ENCODE assay signal across 8 mouse cellular contexts in genomic region chr1:184824439-184824851, GRCm38 (mm10). TPM values are rescaled to one million over a fixed set of nuclear protein-coding genes. Genes with fewer than 3 reads are reported as not detected.
A peak's percentile ranks its signal among the peaks of the same experiment; 100 is the strongest.
DNase-seq lines count a peak whose midpoint lies in the region; ATAC-seq and TF ChIP-seq lines count a peak whose summit lies in the region.

No protein-coding gene starts in this region.

- 4% methylated on average over 12 of the region's 12 CpGs for WGBS in forebrain, postnatal 0 days
- 5% methylated on average over 12 of the region's 12 CpGs for WGBS in lung, embryonic 15.5 days
- WGBS in thymus, adult 2 months: 14% methylated on average over 12 of the region's 12 CpGs

- TF ChIP-seq CTCF in forebrain, postnatal 0 days (IDR thresholded peaks at IDR 0.05; ENCODE audit: low read depth): peak; percentile 95
- TF ChIP-seq CTCF in layer of hippocampus, adult 2 months (conservative IDR thresholded peaks at IDR 0.05): peak; percentile 85
- peak; percentile 88 for TF ChIP-seq CTCF in thymus, adult 2 months (IDR thresholded peaks at IDR 0.05; ENCODE audit: borderline replicate concordance, control insufficient read depth, extremely low read depth, insufficient read depth, low read length, poor library complexity)

- H3K4me1 ChIP-seq in ES-E14 (ENCODE audit: control insufficient read depth in 2 of 2, insufficient read depth in 2 of 2, low read length in 2 of 2, poor library complexity in 1 of 2): peaks cover 0 to 3% of the 10 kb centered on the region in 2 experiments; a peak in 2 of 4 replicates
- no peaks in the 10 kb centered on the region for H3K4me1 ChIP-seq in forebrain, postnatal 0 days (ENCODE audit: insufficient read depth)
- H3K4me1 ChIP-seq in lung, embryonic 15.5 days: peaks cover 6% of the 10 kb centered on the region
- 0 out of 2 replicates have a peak, but pooled peaks cover 2% of the 10 kb centered on the region for H3K4me1 ChIP-seq in thymus, adult 2 months (replicated peaks; ENCODE audit: control insufficient read depth, insufficient read depth, low read length)

- no peaks in the 10 kb centered on the region; the same call in 1 of the 2 replicates for H3K36me3 ChIP-seq in ES-E14 (ENCODE audit: control insufficient read depth, insufficient read depth, low read length, poor library complexity, severe bottlenecking)
- peaks cover 8% of the 10 kb centered on the region; the same call in 1 of the 2 replicates for H3K36me3 ChIP-seq in forebrain, postnatal 0 days (ENCODE audit: insufficient read depth)
- H3K36me3 ChIP-seq in lung, embryonic 15.5 days: 0 out of 2 replicates have a peak, but pooled peaks cover 14% of the 10 kb centered on the region
- H3K36me3 ChIP-seq in thymus, adult 2 months (ENCODE audit: control insufficient read depth, insufficient read depth, low read length): peaks cover 8% of the 10 kb centered on the region

- H3K4me3 ChIP-seq in ES-E14 (ENCODE audit: insufficient read depth in 1 of 2, low read depth in 1 of 2, low read length in 2 of 2, poor library complexity in 1 of 2, severe bottlenecking in 1 of 2): no peak overlapping the region
- no peak overlapping the region for H3K4me3 ChIP-seq in forebrain, postnatal 0 days (ENCODE audit: low read depth, low read length)
- H3K4me3 ChIP-seq in layer of hippocampus, adult 2 months: no peak overlapping the region; the same call in 1 of the 2 replicates
- no peak overlapping the region for H3K4me3 ChIP-seq in lung, embryonic 15.5 days
- no peak overlapping the region for H3K4me3 ChIP-seq in thymus, adult 2 months (ENCODE audit: control insufficient read depth, insufficient read depth, low read length)

- peak; percentile 90 for ATAC-seq in forebrain, postnatal 0 days
- peak; percentile 82 for ATAC-seq in lung, embryonic 15.5 days (ENCODE audit: borderline replicate concordance, extremely low read depth, low FRiP score, low TSS enrichment)

- no peaks in the 10 kb centered on the region for H3K9me3 ChIP-seq in ES-E14 (ENCODE audit: control insufficient read depth, insufficient read depth, low read depth, low read length)
- H3K9me3 ChIP-seq in forebrain, postnatal 0 days (ENCODE audit: low read length): no peaks in the 10 kb centered on the region
- H3K9me3 ChIP-seq in lung, embryonic 15.5 days: no peaks in the 10 kb centered on the region

- no peak overlapping the region for H3K27ac ChIP-seq in ES-E14 (ENCODE audit: insufficient read depth, low read depth, low read length, poor library complexity, severe bottlenecking)
- H3K27ac ChIP-seq in forebrain, postnatal 0 days (ENCODE audit: low read depth, low read length): no peak overlapping the region
- peak overlapping the region; percentile 69 for H3K27ac ChIP-seq in layer of hippocampus, adult 2 months
- H3K27ac ChIP-seq in lung, embryonic 15.5 days: no peak overlapping the region
- H3K27ac ChIP-seq in thymus, adult 2 months (ENCODE audit: control insufficient read depth, insufficient read depth, low read length): no peak overlapping the region

- TF ChIP-seq POLR2A in thymus, adult 2 months (IDR thresholded peaks at IDR 0.05; ENCODE audit: control insufficient read depth, extremely low read depth, insufficient read depth, low read length, poor library complexity): no peak

- in situ Hi-C loops in ES-E14 (cut with MboI; ENCODE audit: low sequenced_read_pairs in 2 of 2, unreplicated experiment in 2 of 2): no loop called here

- no peak overlapping the region for H3K9ac ChIP-seq in ES-E14 (ENCODE audit: insufficient read depth, low read depth, low read length, poor library complexity, severe bottlenecking)
- H3K9ac ChIP-seq in forebrain, postnatal 0 days: no peak overlapping the region
- no peak overlapping the region for H3K9ac ChIP-seq in lung, embryonic 15.5 days

- H3K27me3 ChIP-seq in forebrain, postnatal 0 days (ENCODE audit: insufficient read depth, low read length): no peaks in the 10 kb centered on the region
- H3K27me3 ChIP-seq in lung, embryonic 15.5 days: no peaks in the 10 kb centered on the region
- H3K27me3 ChIP-seq in thymus, adult 2 months (ENCODE audit: control insufficient read depth, insufficient read depth, low read length): no peaks in the 10 kb centered on the region

- H3K4me2 ChIP-seq in forebrain, postnatal 0 days (ENCODE audit: low read depth): peak overlapping the region; percentile 11
- H3K4me2 ChIP-seq in lung, embryonic 15.5 days: peak overlapping the region; percentile 37

- peak; percentile 86 for DNase-seq in ES-E14 (ENCODE audit: low read depth, low spot score)
- DNase-seq in cerebellum, adult 18-20 months: peak; percentile 83 to 85
- peak; percentile 92 for DNase-seq in forebrain, postnatal 0 days
- DNase-seq in heart, postnatal 4 days: peak; percentile 97
- DNase-seq in layer of hippocampus, adult 2 months (ENCODE audit: low spot score in 2 of 2): peak; percentile 77 to 89
- DNase-seq in ovary, adult 18-20 months (ENCODE audit: low spot score): peak; percentile 78
- peak; percentile 75 for DNase-seq in thymus, adult 2 months

TF ChIP-seq in ES-E14, 5 proteins besides CTCF, POLR2A, EP300 and RAD21:
- peak; percentile 24; the same call in 1 of the 2 replicates for TF ChIP-seq ZC3H11A (IDR thresholded peaks at IDR 0.05; ENCODE audit: borderline replicate concordance, low read depth, low read length)
- no peak for TF ChIP-seq MAFK (IDR thresholded peaks at IDR 0.05; ENCODE audit: insufficient read depth, low read depth, low read length)
- no peak for TF ChIP-seq ZNF384 (IDR thresholded peaks at IDR 0.05; ENCODE audit: low read depth, low read length)
- no peak for TF ChIP-seq CHD2 (IDR thresholded peaks at IDR 0.05; ENCODE audit: low read depth, low read length)

RNA-seq across cellular contexts. Expression of gene Marc1, which starts 13.3 kb away (rescaled TPM):
- total RNA-seq in ES-E14 (2012; rRNA removed): 0.18 TPM in 1 of 2 replicates, not detected in the other
- 0.15 and 0.24 TPM in 2 replicates for total RNA-seq in forebrain, postnatal 0 days (2014; rRNA removed)
- polyA plus RNA-seq in forebrain, postnatal 0 days (2015; fragmentation: Nextera tagmentation; extraction: Ambion mirVana): 0.11 and 0.45 TPM in 2 replicates
- total RNA-seq in heart, postnatal 4 days (2021): under 1 TPM in 1 of 2 experiments, not detected in 1; 0.14 TPM
- under 1 TPM in 1 of 2 experiments, not detected in 1; 0.28 TPM for total RNA-seq in layer of hippocampus, adult 2 months (2021)
- 0.11 and 0.23 TPM in 2 replicates for polyA plus RNA-seq in lung, embryonic 15.5 days (2015; fragmentation: Nextera tagmentation; extraction: Ambion mirVana)
- polyA plus RNA-seq in thymus, adult 2 months (2012; rRNA removed): 5.2 and 6.2 TPM in 2 replicates

RNA-seq across cellular contexts. Expression of gene Marc2, which starts 21.8 kb away (rescaled TPM):
- 58.1 and 76.4 TPM in 2 replicates for total RNA-seq in ES-E14 (2012; rRNA removed)
- 60.1 and 65.5 TPM in 2 replicates for total RNA-seq in forebrain, postnatal 0 days (2014; rRNA removed)
- polyA plus RNA-seq in forebrain, postnatal 0 days (2015; fragmentation: Nextera tagmentation; extraction: Ambion mirVana): 138 and 139 TPM in 2 replicates
- total RNA-seq in heart, postnatal 4 days (2021): 100 to 1,000 TPM; 167 to 178 TPM
- 100 to 1,000 TPM; 103 to 120 TPM for total RNA-seq in layer of hippocampus, adult 2 months (2021)
- 150 and 160 TPM in 2 replicates for polyA plus RNA-seq in lung, embryonic 15.5 days (2015; fragmentation: Nextera tagmentation; extraction: Ambion mirVana)
- 76.3 and 87.6 TPM in 2 replicates for polyA plus RNA-seq in thymus, adult 2 months (2012; rRNA removed)

RNA-seq across cellular contexts. Expression of gene C130074G19Rik, which starts 58.6 kb away (rescaled TPM):
- 1.4 and 1.6 TPM in 2 replicates for total RNA-seq in ES-E14 (2012; rRNA removed)
- 9.5 and 10.7 TPM in 2 replicates for total RNA-seq in forebrain, postnatal 0 days (2014; rRNA removed)
- polyA plus RNA-seq in forebrain, postnatal 0 days (2015; fragmentation: Nextera tagmentation; extraction: Ambion mirVana): 0.94 and 1.2 TPM in 2 replicates
- total RNA-seq in heart, postnatal 4 days (2021): 10 to 100 TPM; 23.0 to 23.6 TPM
- total RNA-seq in layer of hippocampus, adult 2 months (2021): 1 to 10 TPM; 7.1 to 8.3 TPM
- 2.7 TPM in 2 replicates for polyA plus RNA-seq in lung, embryonic 15.5 days (2015; fragmentation: Nextera tagmentation; extraction: Ambion mirVana)
- 3.2 and 3.7 TPM in 2 replicates for polyA plus RNA-seq in thymus, adult 2 months (2012; rRNA removed)
